Mouse (Mus musculus): ENCODE measurements at regions not wholly inside any gene's neighbourhood (a gene's known extent, or its start where the extent isn't known, plus 50 kb on each side); places are given as distances from the start of the nearest gene placed in this dataset.

DNA sequence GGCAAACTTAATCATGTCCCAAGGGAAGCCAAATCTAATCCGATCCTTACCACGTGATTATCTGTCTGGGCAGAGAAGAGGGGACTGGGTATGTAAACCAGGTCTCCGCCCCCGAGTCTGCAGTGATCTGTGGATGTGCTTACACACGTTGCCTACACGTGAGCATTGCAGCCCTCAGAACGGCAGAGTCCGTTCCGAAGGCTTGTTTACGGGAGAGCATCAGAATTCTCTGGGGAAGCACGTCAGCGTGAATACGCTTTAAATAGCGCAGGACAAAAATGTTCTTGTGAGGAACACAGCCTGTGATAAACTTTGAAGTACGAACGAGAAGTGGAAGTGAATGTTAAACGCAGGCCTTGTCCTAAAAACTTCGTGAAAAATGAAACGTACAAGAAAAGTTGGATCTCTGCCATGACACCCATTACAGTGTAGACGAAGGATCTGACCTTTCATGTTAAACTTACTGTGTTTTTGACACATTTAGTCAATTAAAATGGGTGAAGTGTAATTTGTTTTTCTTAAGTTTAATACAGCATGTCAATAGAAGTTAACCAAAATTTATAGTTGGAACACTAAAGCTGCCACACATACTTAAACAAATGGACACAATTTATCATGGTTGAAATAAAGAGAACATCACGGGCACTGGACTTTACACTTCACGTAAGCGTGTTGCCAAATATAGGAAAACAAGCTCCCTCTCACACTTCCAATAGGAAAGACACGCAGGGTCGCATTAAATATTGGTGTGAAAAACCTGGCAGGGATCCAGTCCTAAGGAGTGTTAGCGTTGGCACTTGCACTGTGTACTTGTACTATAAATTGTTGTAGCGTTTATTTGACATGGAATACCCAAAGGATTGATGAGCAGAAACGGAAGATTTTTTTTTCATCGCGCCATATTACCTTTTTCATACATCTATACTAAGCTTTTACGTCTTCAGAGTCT lies 106.5 kb upstream of the Hand2 start:
- Histone ChIP-seq H3K9ac (no peak overlapping the region), H3K27ac (replicated peaks) (no peak overlapping the region), H3K4me3 (no peak overlapping the region), H3K27me3 (no peaks in the 10 kb centered on the region), H3K4me2 (no peak overlapping the region), H3K4me1 (replicated peaks) (no peaks in the 10 kb centered on the region), H3K36me3 (no peaks in the 10 kb centered on the region), H3K9me3 (no peaks in the 10 kb centered on the region)
- 78% methylated on average over 31 of the region's 31 CpGs for WGBS
- no peak for ATAC-seq (ENCODE audit: low FRiP score, low read depth)

DNA sequence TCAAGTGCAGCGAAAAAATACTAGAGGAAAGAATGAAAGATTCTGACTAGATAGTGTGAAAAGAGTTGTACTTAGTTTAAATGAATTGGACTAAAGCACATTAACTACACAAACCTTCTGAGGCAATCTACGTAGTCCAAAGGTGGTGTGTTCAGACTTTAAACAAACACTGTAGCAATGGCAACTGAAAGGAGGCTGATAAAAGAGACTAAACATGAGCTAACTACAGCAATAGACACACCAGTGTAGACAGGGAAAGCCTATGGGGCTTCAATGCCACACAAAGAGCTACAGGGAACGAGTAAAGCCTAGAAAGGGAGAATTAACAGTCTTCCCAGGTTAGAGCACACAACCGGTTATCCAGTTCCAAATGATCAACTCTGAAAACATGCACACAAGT lies 90.2 kb upstream of the Hand2 start:
- Histone ChIP-seq H3K4me2 (no peak overlapping the region), H3K4me3 (no peak overlapping the region), H3K27ac (replicated peaks) (no peak overlapping the region), H3K9me3 (no peaks in the 10 kb centered on the region), H3K4me1 (replicated peaks) (no peaks in the 10 kb centered on the region), H3K27me3 (no peaks in the 10 kb centered on the region), H3K36me3 (no peaks in the 10 kb centered on the region), H3K9ac (no peak overlapping the region)
- WGBS: 83% methylated on average over 4 of the region's 4 CpGs
- no peak for ATAC-seq (ENCODE audit: low FRiP score, low read depth)

- WGBS: 68% methylated on average over 2 of the region's 2 CpGs
- H3K36me3 ChIP-seq: no peaks in the 10 kb centered on the region
- no peaks in the 10 kb centered on the region for H3K9me3 ChIP-seq
- ATAC-seq (ENCODE audit: low FRiP score, low read depth): no peak
- no peaks in the 10 kb centered on the region for H3K27me3 ChIP-seq
- no peak overlapping the region for H3K4me3 ChIP-seq
- no peak overlapping the region for H3K27ac ChIP-seq (replicated peaks)
- no peak overlapping the region for H3K9ac ChIP-seq
- no peak overlapping the region for H3K4me2 ChIP-seq
- H3K4me1 ChIP-seq (replicated peaks): no peaks in the 10 kb centered on the region
Measured at GRCm38 (mm10) chr8:57242301-57242700, 78.5 kb upstream of the Hand2 start.

DNA sequence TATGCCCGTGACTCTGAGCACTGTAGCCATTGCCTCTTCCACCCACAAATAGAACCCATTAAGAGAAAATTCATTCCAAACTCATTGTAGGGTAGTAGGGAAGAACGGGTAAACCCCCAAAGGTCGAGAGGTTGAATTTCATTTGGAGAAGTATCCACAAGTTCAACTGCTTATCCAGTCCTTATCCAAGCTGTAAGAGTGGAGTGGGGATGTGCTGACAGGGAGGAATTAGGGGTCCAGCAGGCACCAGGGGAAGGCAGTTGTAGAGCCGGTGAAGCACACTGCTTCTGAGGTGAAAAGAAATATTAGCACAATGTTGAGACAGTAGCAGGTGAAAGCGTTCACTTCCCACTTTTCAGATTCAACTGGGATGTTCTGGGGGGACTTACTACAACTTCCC lies 71.7 kb upstream of the Hand2 start:
- Histone ChIP-seq H3K27ac (replicated peaks) (no peak overlapping the region), H3K36me3 (no peaks in the 10 kb centered on the region), H3K27me3 (no peaks in the 10 kb centered on the region), H3K9ac (no peak overlapping the region), H3K4me3 (no peak overlapping the region), H3K4me2 (no peak overlapping the region), H3K9me3 (no peaks in the 10 kb centered on the region), H3K4me1 (replicated peaks) (no peaks in the 10 kb centered on the region)
- ATAC-seq (ENCODE audit: low FRiP score, low read depth): no peak
- 84% methylated on average over 5 of the region's 5 CpGs for WGBS

Measured in hindbrain, embryonic 15.5 days (tissue).